Mouse (Mus musculus) intestine, embryonic 16.5 days (tissue): ENCODE results near the gene Trabd. TPM values are rescaled to one million over a fixed set of nuclear protein-coding genes. Genes with fewer than 3 reads are reported as not detected.

Source experiments
- ATAC-seq: fragments of 200-750 bp; cut with Nextera tagmentation; 2 replicates; pipeline ENCODE4 v1.8.0; 2017; ENCODE audit warnings: moderate TSS enrichment, moderate library complexity
- H3K27ac ChIP-seq: fragments of 300-500 bp; sonication (generic); 2 replicates; pipeline ENCODE4 v1.5.1; 2014; ENCODE audit warnings: mild to moderate bottlenecking, low read length
- H3K27me3 ChIP-seq: fragments of 300-500 bp; sonication (generic); replicated peaks from 2 replicates; pipeline ENCODE4 v1.6.1; 2014; ENCODE audit warnings: low read length, control low read depth, mixed read lengths; ENCODE audit not compliant: control insufficient read depth, insufficient read depth
- H3K36me3 ChIP-seq: fragments of 300-500 bp; sonication (generic); 2 replicates; pipeline ENCODE4 v1.6.1; 2014; ENCODE audit warnings: low read length, control low read depth; ENCODE audit not compliant: control insufficient read depth, insufficient read depth
- H3K4me1 ChIP-seq: fragments of 300-500 bp; sonication (generic); 2 replicates; pipeline ENCODE4 v1.6.1; 2014; ENCODE audit warnings: low read length, control low read depth, mixed read lengths; ENCODE audit not compliant: control insufficient read depth, insufficient read depth
- H3K4me2 ChIP-seq: fragments of 300-500 bp; sonication (generic); 2 replicates; pipeline ENCODE4 v1.6.1; 2014; ENCODE audit warnings: low read depth, low read length, control low read depth
- H3K4me3 ChIP-seq: fragments of 300-500 bp; sonication (generic); 2 replicates; pipeline ENCODE4 v1.5.1; 2014; ENCODE audit warnings: mild to moderate bottlenecking, low read length
- H3K9ac ChIP-seq: fragments of 300-500 bp; sonication (generic); 2 replicates; pipeline ENCODE4 v1.6.1; 2014; ENCODE audit warnings: low read depth, low read length
- H3K9me3 ChIP-seq: fragments of 300-500 bp; sonication (generic); 2 replicates; pipeline ENCODE4 v1.6.1; 2016; ENCODE audit warnings: low read length, control low read depth; ENCODE audit not compliant: control insufficient read depth
- WGBS: fragments of 180-500 bp; shearing (Covaris S2); extraction: QIAGEN DNeasy Blood & Tissue Kit; methylation state at CpG from one replicate; pipeline ENCODE4 v1.1.7; 2014; 5-methylcytosine and 5-hydroxymethylcytosine counted together
- polyA plus RNA-seq: library from polyadenylated mRNA; unstranded; fragments of >200 nt; fragmentation: Nextera tagmentation; extraction: Ambion mirVana; gene quantifications from 2 replicates; pipeline ENCODE4 v1.2.1, GENCODE M21; 2015

Gene Trabd
- polyA plus RNA-seq, 1 experiment from 2014 or later: 53.2 TPM

DNA sequence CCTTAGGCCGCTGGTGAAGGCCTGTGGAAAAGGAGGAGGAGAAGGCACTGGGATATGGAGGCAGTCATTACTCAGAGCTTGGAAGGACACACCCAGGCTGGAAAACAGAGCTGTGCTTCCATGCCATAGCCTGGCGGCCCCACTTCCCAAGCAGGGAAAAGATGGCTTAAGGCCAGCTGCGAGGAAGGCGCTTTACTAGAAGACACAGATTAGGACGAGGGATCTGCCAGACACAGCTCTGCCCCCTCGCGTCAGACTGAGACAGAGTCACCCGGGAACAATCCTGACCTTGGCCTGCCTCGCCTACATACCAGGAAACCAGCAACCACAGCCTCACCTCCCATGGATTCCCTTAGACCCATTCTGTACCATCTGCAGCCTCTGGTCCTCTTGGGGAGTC lies 35.2 kb downstream of the Trabd start:
- 74% methylated on average over 9 of the region's 9 CpGs for WGBS
- H3K27me3 ChIP-seq: no peaks in the 10 kb centered on the region
- no peaks in the 10 kb centered on the region for H3K9me3 ChIP-seq
- no peak for ATAC-seq
- H3K9ac ChIP-seq: no peak overlapping the region
- no peak overlapping the region for H3K27ac ChIP-seq
- H3K4me1 ChIP-seq: no peaks in the 10 kb centered on the region
- H3K36me3 ChIP-seq: peaks cover 15% of the 10 kb centered on the region; the same call in 1 of the 2 replicates
- no peak overlapping the region for H3K4me3 ChIP-seq
- no peak overlapping the region for H3K4me2 ChIP-seq

DNA sequence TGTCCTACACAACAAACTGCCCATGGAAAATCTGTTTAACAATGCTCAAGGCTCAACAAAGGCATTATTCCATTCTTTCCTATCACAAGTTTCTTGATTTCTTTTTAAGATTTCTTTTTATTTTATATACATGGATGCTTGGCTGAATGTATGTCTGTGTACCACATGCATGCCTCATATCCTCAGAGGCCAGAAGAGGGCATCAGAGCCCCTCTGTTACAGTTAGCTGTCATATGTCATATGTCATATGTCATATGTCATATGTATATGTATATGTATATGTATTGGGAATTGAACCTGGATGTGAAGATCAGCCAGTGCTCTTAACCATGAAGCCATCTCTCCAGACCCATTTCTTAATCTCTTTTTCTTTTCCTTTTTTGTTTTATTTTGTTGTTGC lies 43.1 kb downstream of the Trabd start:
- no peak for ATAC-seq
- H3K4me2 ChIP-seq: no peak overlapping the region
- no peaks in the 10 kb centered on the region for H3K27me3 ChIP-seq
- no peak overlapping the region for H3K9ac ChIP-seq
- H3K4me3 ChIP-seq: no peak overlapping the region
- H3K4me1 ChIP-seq: peaks cover 18% of the 10 kb centered on the region
- H3K9me3 ChIP-seq: no peaks in the 10 kb centered on the region
- peaks cover 5% of the 10 kb centered on the region for H3K36me3 ChIP-seq
- H3K27ac ChIP-seq: no peak overlapping the region

DNA sequence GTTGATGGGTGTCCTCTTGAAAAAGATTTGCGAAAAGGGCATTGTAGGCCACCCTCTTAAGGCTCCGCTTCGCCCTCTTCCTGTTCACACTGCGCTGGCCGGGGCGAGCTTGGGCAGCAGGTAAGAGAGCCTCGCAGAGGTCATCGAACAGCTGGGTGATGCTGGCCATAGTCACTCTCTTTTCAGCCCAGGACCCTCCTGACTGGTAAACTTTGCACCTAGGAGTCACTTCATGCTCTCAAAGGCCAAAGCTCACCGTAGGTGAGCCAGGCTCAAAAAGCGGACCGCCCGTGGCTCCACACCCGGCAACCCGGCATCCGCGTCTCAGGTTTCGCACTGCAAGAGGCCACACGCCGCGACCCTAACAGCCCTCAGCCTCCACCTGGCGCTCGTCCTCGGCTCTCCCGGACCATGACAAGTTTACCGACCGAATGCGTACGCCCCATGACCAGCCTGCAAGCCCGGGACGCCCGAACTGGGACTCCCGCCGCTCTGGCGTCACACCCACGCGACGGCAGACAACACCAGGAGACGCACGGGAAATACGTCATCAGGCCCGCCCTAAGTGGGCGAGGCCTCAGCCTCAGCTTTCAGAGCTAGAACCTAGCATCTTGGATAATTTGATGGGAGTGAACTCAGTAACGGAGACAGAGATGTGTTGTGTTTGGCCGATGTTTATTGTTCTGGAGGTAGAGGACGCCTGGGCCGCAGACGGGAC lies 47.9 kb downstream of the Trabd start, which contains the start of gene Tubgcp6:
Tubgcp6 (minus strand) TSS at position 464 of the 718 bp plus-strand sequence.
- peaks cover 34% of the 10 kb centered on the region for H3K4me1 ChIP-seq
- peak within 1 kb of the TSS; percentile 79 for H3K9ac ChIP-seq
- ATAC-seq: peak; percentile 85
- H3K27ac ChIP-seq: peak within 1 kb of the TSS; percentile 64
- under 1% methylated on average over 47 of the region's 47 CpGs for WGBS
- H3K36me3 ChIP-seq: no peaks in the 10 kb centered on the region; the same call in 1 of the 2 replicates
- H3K4me3 ChIP-seq: peak within 1 kb of the TSS; percentile 92
- no peaks in the 10 kb centered on the region for H3K27me3 ChIP-seq
- H3K9me3 ChIP-seq: no peaks in the 10 kb centered on the region
- H3K4me2 ChIP-seq: peak within 1 kb of the TSS; percentile 90

DNA sequence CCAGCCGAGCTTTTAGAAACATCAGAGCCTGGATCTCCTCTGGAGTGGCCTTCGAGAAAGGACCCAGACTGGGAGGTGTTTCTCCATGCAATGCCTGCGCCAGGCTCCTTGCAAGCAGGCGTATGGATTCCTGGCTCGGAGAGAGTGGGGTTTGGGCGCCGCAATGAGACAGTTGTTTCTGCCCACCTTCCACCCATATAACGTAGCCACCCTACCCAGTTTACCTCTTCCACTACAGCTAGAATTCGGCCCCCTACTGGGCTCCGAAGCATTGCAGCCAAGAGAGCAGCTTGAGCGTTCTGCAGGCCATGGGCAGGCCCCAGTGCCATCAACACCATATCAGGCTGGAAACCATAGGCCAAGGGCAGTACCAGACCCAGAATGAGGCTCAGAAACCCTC lies 48.7 kb downstream of the Trabd start:
- 27% methylated on average over 11 of the region's 11 CpGs for WGBS
- H3K36me3 ChIP-seq: no peaks in the 10 kb centered on the region; the same call in 1 of the 2 replicates
- H3K9ac ChIP-seq: peak overlapping the region; percentile 79
- no peaks in the 10 kb centered on the region for H3K27me3 ChIP-seq
- peaks cover 36% of the 10 kb centered on the region for H3K4me1 ChIP-seq
- H3K9me3 ChIP-seq: no peaks in the 10 kb centered on the region
- ATAC-seq: no peak; the same call in 1 of the 2 replicates
- H3K4me2 ChIP-seq: peak overlapping the region; percentile 90
- H3K27ac ChIP-seq: peak overlapping the region; percentile 64
- H3K4me3 ChIP-seq: peak overlapping the region; percentile 92

DNA sequence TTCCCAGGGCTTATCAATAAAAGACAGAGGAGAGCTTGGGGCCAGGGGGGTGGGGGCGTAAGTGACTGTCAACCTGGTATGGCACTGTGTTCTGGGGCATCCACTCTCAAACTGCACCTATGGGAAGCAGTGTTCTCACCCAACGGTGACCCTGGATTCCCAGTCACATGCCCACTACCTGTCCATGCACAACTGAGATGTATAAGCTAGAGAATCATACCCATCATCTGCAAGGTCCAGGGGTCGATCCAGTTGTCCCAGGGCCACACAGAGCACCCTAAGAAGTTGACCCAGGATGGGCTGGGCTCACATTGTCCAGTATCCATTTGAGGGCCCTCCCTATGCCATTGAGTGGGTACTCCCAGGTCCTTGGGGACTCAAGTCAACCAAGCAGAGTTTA lies 49.4 kb downstream of the Trabd start:
- 94% methylated on average over 3 of the region's 3 CpGs for WGBS
- H3K9me3 ChIP-seq: no peaks in the 10 kb centered on the region
- ATAC-seq: no peak
- H3K27me3 ChIP-seq: no peaks in the 10 kb centered on the region
- H3K27ac ChIP-seq: no peak overlapping the region
- no peak overlapping the region for H3K4me2 ChIP-seq
- H3K4me1 ChIP-seq: peaks cover 40% of the 10 kb centered on the region
- no peak overlapping the region for H3K9ac ChIP-seq
- no peak overlapping the region for H3K4me3 ChIP-seq
- H3K36me3 ChIP-seq: no peaks in the 10 kb centered on the region; the same call in 1 of the 2 replicates

DNA sequence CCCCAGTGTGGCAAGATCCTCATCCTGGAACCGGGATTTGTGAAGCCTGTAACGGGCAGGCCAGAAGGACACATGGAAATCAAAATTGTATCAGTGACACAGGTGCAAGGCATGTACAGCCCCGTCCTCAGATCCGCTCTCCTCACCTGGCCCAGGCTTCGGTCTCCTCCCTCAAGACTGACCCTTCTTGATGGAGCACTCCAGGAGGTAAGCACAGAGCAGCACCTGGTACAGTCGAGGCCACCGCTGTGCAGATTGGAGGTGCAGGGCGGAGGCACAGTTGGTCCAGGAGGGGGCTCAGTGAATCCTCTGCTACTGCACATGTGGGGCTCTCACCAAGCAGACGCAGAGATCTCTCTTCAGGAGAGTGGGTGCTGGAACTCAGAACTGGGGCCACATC lies 50.4 kb downstream of the Trabd start:
- Histone ChIP-seq H3K9ac (no peak overlapping the region), H3K9me3 (no peaks in the 10 kb centered on the region), H3K4me3 (no peak overlapping the region), H3K4me2 (no peak overlapping the region), H3K36me3 (no peaks in the 10 kb centered on the region; the same call in 1 of the 2 replicates), H3K4me1 (peaks cover 40% of the 10 kb centered on the region), H3K27me3 (no peaks in the 10 kb centered on the region), H3K27ac (no peak overlapping the region)
- WGBS: 94% methylated on average over 9 of the region's 9 CpGs
- no peak for ATAC-seq

GRCm38 (mm10) chr15:89126622-89127021 lies 51.7 kb downstream of the Trabd start:
- ATAC-seq: no peak
- Histone ChIP-seq H3K9me3 (no peaks in the 10 kb centered on the region), H3K9ac (no peak overlapping the region), H3K4me2 (no peak overlapping the region), H3K4me1 (peaks cover 30% of the 10 kb centered on the region), H3K27me3 (no peaks in the 10 kb centered on the region), H3K27ac (no peak overlapping the region), H3K4me3 (no peak overlapping the region), H3K36me3 (no peaks in the 10 kb centered on the region; the same call in 1 of the 2 replicates)
- 91% methylated on average over 8 of the region's 8 CpGs for WGBS

GRCm38 (mm10) chr15:89127364-89127940 lies 52.5 kb downstream of the Trabd start:
- no peak for ATAC-seq
- no peaks in the 10 kb centered on the region for H3K9me3 ChIP-seq
- H3K9ac ChIP-seq: peak overlapping the region; percentile 82
- no peak overlapping the region for H3K27ac ChIP-seq
- H3K4me1 ChIP-seq: peaks cover 22% of the 10 kb centered on the region
- no peaks in the 10 kb centered on the region; the same call in 1 of the 2 replicates for H3K36me3 ChIP-seq
- H3K4me2 ChIP-seq: peak overlapping the region; percentile 74
- WGBS: 74% methylated on average over 8 of the region's 8 CpGs
- H3K27me3 ChIP-seq: no peaks in the 10 kb centered on the region
- peak overlapping the region; percentile 72 for H3K4me3 ChIP-seq

DNA sequence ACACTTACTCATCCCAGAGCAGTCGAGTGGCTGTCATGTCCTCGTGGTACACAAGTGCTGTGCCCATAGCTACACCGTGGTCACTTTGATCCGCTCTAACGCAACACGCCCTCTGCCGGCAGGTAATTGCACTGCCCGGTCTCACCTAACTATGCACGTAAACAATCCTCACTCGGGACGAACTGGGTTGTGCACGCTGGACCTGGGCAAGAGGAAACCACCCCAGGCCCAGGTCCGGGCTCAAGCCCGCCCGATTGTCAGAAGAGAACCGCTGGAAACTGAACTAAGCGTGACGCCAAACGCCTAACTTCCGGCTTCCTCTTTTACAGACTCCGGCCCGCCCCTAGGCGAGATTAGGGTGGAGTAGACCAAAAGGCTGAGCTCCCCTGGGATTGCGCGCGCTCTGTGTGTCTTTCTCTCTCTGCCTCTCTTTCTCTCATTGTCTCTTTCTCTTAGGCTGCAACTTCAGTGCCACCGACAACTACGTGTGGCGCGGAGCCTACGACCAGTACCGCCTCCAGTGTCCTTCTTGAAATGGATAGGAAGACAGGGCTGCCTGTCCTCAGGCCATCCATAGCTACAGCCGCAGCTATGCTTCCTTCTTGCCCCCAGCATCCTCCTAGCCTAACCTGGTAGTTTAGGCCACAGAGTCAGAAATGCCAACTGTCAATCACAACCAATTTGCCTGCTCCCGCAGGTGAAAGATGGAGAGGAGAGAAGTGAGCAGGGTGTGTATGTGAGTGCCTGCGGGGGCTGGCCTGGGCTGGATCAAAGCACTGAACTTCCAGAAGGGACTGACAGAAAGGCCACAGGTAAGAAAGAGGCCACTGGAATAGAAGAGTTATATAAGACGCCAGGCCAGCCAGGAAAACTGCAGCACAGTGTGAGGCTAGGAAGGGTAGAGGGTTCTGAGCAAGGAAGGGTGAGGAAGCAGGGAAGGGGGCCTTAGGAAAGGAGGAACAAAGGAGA lies 53.7 kb downstream of the Trabd start, which contains the start of gene Hdac10:
Hdac10 (minus strand) TSS at position 319 of the 969 bp plus-strand sequence.
- peaks cover 16% of the 10 kb centered on the region for H3K4me1 ChIP-seq
- peak within 1 kb of the TSS; percentile 72 for H3K4me3 ChIP-seq
- ATAC-seq: peak; percentile 93
- peak within 1 kb of the TSS; percentile 84 for H3K27ac ChIP-seq
- WGBS: 3% methylated on average over 36 of the region's 36 CpGs
- H3K36me3 ChIP-seq: no peaks in the 10 kb centered on the region; the same call in 1 of the 2 replicates
- H3K4me2 ChIP-seq: peak within 1 kb of the TSS; percentile 74
- no peaks in the 10 kb centered on the region for H3K27me3 ChIP-seq
- H3K9me3 ChIP-seq: no peaks in the 10 kb centered on the region
- H3K9ac ChIP-seq: peak within 1 kb of the TSS; percentile 82
